Mouse (Mus musculus) heart, postnatal 0 days (tissue): ENCODE results near the gene Asb16. TPM values are rescaled to one million over a fixed set of nuclear protein-coding genes. Genes with fewer than 3 reads are reported as not detected.
A peak's percentile ranks its signal among the peaks of the same experiment; 100 is the strongest.

Experiments used
- ATAC-seq: fragments of 200-750 bp; cut with Nextera tagmentation; 2 replicates; pipeline ENCODE4 v1.8.0; 2017; ENCODE audit warnings: low read depth, moderate number of reproducible peaks, moderate library complexity; ENCODE audit not compliant: insufficient read depth
- DNase-seq: peaks from one replicate; pipeline ENCODE4 v3.0.0-alpha.2; 2016; ENCODE audit warnings: low spot score
- H3K27ac ChIP-seq: fragments of 300-500 bp; sonication (generic); 2 replicates; pipeline ENCODE4 v1.5.1; 2014; ENCODE audit warnings: low read depth, mild to moderate bottlenecking
- H3K27me3 ChIP-seq: fragments of 300-500 bp; sonication (generic); 2 replicates; pipeline ENCODE4 v1.6.1; 2014; ENCODE audit warnings: low read length, mixed read lengths; ENCODE audit not compliant: control insufficient read depth, insufficient read depth
- H3K36me3 ChIP-seq: fragments of 300-500 bp; sonication (generic); replicated peaks from 2 replicates; pipeline ENCODE4 v1.6.1; 2014; ENCODE audit warnings: low read length, mixed read lengths; ENCODE audit not compliant: control insufficient read depth, insufficient read depth
- H3K4me1 ChIP-seq: fragments of 300-500 bp; sonication (generic); 2 replicates; pipeline ENCODE4 v1.6.1; 2014; ENCODE audit warnings: antibody characterized with exemption; ENCODE audit not compliant: control insufficient read depth, insufficient read depth
- H3K4me2 ChIP-seq: fragments of 300-500 bp; sonication (generic); 2 replicates; pipeline ENCODE4 v1.6.1; 2014; ENCODE audit warnings: low read depth, mild to moderate bottlenecking, low read length, moderate library complexity
- H3K4me3 ChIP-seq: fragments of 300-500 bp; sonication (generic); 2 replicates; pipeline ENCODE4 v1.5.1; 2014; ENCODE audit warnings: low read depth, low read length
- H3K9ac ChIP-seq: fragments of 300-500 bp; sonication (generic); replicated peaks from 2 replicates; pipeline ENCODE4 v1.6.1; 2014; ENCODE audit warnings: low read depth, low read length, mixed read lengths
- H3K9me3 ChIP-seq: fragments of 300-500 bp; sonication (generic); replicated peaks from 2 replicates; pipeline ENCODE4 v1.6.1; 2016; ENCODE audit warnings: low read length; ENCODE audit not compliant: control insufficient read depth
- CTCF ChIP-seq: IDR thresholded peaks from 2 replicates; pipeline ENCODE4 v1.5.1; 2016; ENCODE audit warnings: antibody characterized with exemption, control low read depth, low read depth
- EP300 ChIP-seq: IDR thresholded peaks from 2 replicates; pipeline ENCODE4 v1.6.1; 2016; ENCODE audit warnings: antibody characterized with exemption, low read depth
- WGBS: fragments of 180-500 bp; shearing (Covaris S2); extraction: QIAGEN DNeasy Blood & Tissue Kit; methylation state at CpG from one replicate; pipeline ENCODE4 v1.1.7; 2014; 5-methylcytosine and 5-hydroxymethylcytosine counted together
- polyA plus RNA-seq: library from polyadenylated mRNA; unstranded; fragments of >200 nt; fragmentation: Nextera tagmentation; extraction: Ambion mirVana; gene quantifications from 2 replicates; pipeline ENCODE4 v1.2.1, GENCODE M21; 2015
- total RNA-seq: library from RNA; depleted of rRNA; stranded (reverse); fragments of >200 nt; gene quantifications from 2 replicates; pipeline ENCODE4 v1.2.3, GENCODE M21; 2014; ENCODE audit warnings: low replicate concordance

The Asb16 gene
- total and polyA plus RNA-seq, 2 experiments from 2014 or later = 0.07 to 0.99 TPM

DNA sequence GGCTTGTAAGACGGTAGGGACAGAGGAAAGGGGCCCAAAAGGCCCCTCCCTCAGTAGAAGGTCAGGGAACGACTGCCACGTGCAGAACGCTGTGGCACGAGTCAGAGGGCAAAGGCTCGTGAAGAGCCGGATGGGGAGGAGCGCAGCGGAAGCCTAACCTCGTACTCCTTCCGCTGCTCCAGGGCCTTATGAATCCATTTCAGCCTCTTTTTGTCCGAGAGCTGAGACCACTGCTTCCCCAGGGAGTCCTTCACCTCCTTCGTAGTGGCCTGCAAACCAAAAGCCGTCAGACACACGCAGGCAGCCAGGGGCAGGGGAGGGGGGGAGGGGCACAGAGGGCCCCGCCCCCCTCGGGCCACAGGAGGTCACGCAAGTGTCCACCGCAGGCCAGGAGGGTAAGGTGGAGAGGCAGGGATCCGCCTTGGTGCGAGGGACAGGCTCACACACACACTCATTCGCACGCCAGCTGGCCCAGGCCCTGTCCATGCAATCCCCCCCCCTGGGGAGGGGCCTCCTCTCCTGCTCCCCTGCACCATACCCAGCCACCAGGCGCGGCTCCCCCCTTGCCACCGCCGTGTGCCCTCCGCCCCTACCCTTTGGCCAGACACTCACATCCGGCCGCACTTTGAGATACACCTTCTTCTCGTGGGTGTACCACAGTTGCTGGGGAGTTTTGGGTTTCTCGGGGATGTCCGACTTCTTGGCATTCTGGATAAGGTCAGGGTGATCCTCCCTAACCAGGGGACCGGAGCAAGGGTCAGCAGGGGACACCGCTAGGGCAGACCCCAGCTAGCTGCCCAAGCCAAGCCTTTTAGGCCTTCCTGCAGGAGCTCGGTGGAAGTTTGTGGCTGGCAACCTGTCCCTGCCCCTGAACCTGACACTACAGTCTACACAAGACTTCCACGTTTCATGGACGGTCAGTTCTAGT, 42.5 kb downstream of the Asb16 start:
- Histone ChIP-seq H3K4me2 (no peak overlapping the region), H3K9ac (no peak overlapping the region), H3K27me3 (no peaks in the 10 kb centered on the region), H3K4me1 (0 out of 2 replicates have a peak, but pooled peaks cover under 1% of the 10 kb centered on the region), H3K4me3 (no peak overlapping the region), H3K27ac (no peak overlapping the region), H3K9me3 (no peaks in the 10 kb centered on the region), H3K36me3 (peaks cover 63% of the 10 kb centered on the region)
- WGBS = 55% methylated on average over 38 of the region's 38 CpGs
- TF ChIP-seq CTCF (no peak), EP300 (no peak)
- ATAC-seq (no peak), DNase-seq (no peak)

DNA sequence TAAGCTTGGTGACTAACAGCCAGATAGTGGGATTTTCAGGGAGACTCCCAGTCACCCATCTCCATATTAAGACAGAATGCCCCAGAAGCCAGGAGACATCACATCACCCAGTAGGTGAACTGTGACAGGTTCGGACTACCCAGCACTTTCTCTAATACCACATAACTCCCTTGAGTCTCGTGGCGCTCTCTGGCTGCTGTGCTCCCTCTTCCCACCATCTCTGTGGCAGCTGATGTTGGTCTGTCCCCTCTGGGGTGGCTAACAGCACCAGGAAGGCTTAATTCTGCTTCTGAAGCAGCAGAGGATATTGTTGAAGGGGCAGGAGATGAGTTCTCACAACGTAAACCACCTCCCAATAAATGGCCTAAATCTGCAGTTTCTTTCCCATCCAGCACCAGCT, 43.4 kb downstream of the Asb16 start:
- ATAC-seq = no peak
- no peak for DNase-seq
- 87% methylated on average over 4 of the region's 4 CpGs for WGBS
- no peaks in the 10 kb centered on the region for H3K27me3 ChIP-seq
- no peak overlapping the region for H3K9ac ChIP-seq
- H3K27ac ChIP-seq = no peak overlapping the region
- no peak overlapping the region for H3K4me3 ChIP-seq
- H3K4me2 ChIP-seq = no peak overlapping the region
- H3K9me3 ChIP-seq = no peaks in the 10 kb centered on the region
- peaks cover 5% of the 10 kb centered on the region; the same call in 1 of the 2 replicates for H3K4me1 ChIP-seq
- TF ChIP-seq CTCF = no peak
- TF ChIP-seq EP300 = no peak
- H3K36me3 ChIP-seq = peaks cover 53% of the 10 kb centered on the region

DNA sequence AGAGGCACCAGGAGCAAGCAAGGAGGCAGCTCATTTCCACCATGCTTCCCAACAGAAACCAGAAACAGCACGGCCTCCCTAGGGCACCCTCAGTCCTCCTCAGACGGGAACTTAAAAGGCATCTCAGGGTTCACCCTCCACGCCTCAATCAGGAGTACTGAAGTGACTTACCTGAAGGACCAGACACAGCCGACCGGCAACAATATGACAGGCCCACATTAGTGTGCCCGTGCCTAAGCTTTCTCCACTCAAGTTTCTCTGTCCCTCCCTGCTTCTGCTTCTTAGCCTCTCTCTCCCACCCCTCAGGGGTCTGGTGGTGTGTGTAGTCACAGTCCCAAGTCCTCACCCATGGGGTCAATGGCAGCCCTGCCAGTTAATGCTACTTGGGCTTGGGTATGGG, 44.0 kb downstream of the Asb16 start:
- TF ChIP-seq CTCF = no peak
- TF ChIP-seq EP300 = no peak
- no peaks in the 10 kb centered on the region for H3K27me3 ChIP-seq
- H3K27ac ChIP-seq = no peak overlapping the region
- ATAC-seq (no peak), DNase-seq (no peak)
- peaks cover 47% of the 10 kb centered on the region for H3K36me3 ChIP-seq
- no peak overlapping the region for H3K4me2 ChIP-seq
- peaks cover 5% of the 10 kb centered on the region; the same call in 1 of the 2 replicates for H3K4me1 ChIP-seq
- H3K9ac ChIP-seq = no peak overlapping the region
- no peak overlapping the region for H3K4me3 ChIP-seq
- WGBS = 87% methylated on average over 6 of the region's 6 CpGs
- no peaks in the 10 kb centered on the region for H3K9me3 ChIP-seq

DNA sequence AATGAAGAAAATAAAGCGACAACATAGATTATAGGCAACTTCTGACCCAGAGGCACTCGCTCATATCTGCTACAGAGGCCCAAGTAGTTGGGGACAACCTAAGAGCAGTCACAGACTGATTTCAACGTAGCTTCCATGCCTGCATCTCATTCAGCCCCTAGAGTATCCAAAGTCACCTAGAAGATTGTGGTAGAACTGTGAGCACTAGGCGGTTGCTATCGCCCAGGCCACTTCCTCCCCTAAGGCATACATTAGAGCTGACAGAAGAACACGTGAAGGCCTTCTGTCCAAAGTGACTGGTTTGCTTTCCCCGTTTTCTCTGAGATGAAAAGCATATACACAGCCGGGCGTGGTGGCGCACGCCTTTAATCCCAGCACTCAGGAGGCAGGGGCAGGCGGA, 45.8 kb downstream of the Asb16 start:
- Histone ChIP-seq H3K36me3 (peaks cover 40% of the 10 kb centered on the region), H3K9ac (no peak overlapping the region), H3K4me1 (peaks cover 5% of the 10 kb centered on the region; the same call in 1 of the 2 replicates), H3K4me3 (no peak overlapping the region), H3K27ac (no peak overlapping the region), H3K9me3 (no peaks in the 10 kb centered on the region), H3K27me3 (no peaks in the 10 kb centered on the region), H3K4me2 (no peak overlapping the region)
- WGBS = 88% methylated on average over 12 of the region's 12 CpGs
- TF ChIP-seq CTCF (no peak), EP300 (no peak)
- no peak for DNase-seq
- no peak for ATAC-seq

DNA sequence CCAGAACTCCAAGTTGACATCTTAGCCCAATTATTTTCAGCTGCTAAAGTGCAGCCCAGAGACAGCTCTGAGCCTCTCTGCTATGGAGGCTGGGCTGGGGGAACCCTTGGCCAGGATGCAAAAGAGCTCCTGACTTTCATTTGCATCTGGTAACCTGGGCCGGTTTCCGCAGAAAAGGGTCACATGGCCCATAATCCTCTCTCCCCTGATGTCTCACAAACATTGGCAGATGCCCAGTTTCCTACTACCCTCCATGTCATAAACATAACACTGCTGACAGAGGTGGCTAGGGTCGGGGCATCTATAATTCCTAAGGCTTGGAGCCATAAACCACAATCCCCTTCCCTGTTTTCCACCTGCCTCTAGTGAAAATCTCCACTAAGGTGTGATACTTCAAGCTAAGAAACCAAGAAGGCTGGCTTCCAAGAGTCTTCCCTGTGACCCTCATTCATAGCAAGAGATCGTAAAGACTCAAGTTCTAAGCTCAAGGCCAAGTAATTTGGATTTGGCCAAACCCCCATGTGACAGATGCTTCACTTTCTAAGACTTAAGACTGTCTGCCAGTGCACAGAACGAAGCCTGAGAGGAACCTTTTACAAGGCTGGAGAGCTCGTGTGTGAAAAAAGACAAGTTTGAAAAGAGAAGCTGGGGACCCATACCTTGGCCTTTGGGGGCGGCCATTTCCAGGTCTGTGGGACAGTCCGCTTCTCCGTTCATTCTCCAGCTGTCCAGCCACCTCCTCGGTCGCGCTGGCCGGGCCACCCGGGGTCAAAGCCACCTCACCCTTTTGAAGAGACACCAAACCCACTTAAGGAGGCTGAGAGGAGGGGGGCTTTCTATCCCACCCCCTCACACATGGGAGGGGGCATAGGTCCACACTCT, 47.4 kb downstream of the Asb16 start:
- TF ChIP-seq EP300 (no peak), CTCF (no peak)
- Histone ChIP-seq H3K4me3 (peak overlapping the region; percentile 90), H3K27ac (peak overlapping the region; percentile 98), H3K9me3 (no peaks in the 10 kb centered on the region), H3K36me3 (peaks cover 35% of the 10 kb centered on the region), H3K4me2 (peak overlapping the region; percentile 84), H3K27me3 (no peaks in the 10 kb centered on the region), H3K9ac (peak overlapping the region; percentile 97), H3K4me1 (peaks cover 5% of the 10 kb centered on the region; the same call in 1 of the 2 replicates)
- WGBS = 16% methylated on average over 14 of the region's 14 CpGs
- DNase-seq (no peak), ATAC-seq (no peak)
